Mouse (Mus musculus): ENCODE data around the gene Pigo.
A peak's percentile ranks its signal among the peaks of the same experiment; 100 is the strongest.

Pigo gene

DNA sequence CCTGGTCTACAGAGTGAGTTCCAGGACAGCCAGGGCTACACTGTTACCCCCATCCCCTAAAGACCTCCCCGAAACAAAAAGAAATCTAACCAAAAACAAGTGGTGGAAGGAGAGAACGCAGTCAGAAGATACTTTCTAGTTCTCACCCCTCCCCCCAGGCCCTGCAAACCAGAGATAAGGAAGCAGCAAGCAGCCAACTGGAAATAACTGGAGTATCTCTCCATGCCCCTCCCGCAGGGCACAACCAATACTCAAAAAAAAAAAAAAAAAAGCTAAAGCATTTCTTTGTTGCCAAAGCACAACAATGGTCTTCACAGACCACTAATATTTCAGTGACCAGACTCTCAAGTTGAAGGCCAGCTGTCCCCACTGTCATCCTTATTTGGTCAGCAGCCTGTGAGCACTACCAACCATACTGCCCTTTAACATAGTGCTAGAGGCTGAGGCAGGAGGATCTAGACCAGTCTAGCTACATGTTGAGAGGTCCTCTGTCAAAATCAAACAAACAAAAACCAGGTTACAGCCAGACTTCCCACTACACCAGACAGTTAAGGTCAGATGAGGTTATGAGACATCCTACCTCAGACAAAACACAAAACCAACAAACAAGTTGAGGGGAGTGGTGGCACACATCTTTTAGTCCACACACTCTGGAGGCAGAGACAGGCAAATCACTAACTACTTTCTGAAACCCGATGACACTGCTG lies 12.4 kb upstream of the Pigo start:
- DNase-seq (ENCODE audit: low read depth, low spot score), result no peak

DNA sequence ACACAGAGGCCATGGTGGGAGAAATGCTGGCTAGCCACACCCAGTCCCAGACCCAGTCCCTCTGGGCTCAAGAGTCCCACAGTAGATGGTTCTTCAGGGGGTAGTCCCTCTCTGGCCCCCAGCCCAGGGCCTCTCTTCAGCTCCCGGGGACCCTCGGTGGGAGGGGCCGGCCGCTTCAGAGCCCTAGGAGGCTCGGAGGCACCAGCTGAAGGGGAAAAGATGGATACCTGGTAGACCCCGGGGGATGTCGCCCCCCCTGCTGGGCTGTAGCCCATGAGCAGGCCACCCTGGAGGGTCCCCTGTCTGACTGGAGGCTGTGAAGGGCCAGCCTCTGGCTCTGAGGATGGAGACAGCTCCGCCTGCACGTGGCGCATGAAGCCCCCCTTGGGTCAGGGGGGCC lies 10.7 kb upstream of the Pigo start:
- no peak for DNase-seq (ENCODE audit: low read depth, low spot score)

DNA sequence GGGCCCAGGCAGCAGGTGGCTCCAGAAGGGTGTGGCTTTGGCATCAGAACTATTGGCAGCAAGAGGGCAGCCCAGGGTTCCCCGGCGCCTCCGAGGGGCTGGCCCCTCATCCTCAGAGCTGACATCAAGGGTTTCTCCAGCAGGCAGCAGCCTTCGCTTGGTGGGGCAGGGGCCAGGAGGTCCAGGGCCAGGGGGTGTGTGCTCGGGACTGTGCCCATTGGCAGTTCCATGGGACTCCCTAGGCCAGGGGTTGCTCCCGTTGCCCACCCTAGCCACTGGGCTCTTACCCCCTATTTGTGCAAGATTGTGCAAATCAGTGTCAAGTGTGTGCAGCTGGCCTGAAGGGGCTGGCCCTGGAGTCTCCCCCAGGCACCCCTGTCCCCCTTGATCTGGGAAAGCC lies 10.2 kb upstream of the Pigo start:
- DNase-seq (ENCODE audit: low read depth, low spot score), result no peak

DNA sequence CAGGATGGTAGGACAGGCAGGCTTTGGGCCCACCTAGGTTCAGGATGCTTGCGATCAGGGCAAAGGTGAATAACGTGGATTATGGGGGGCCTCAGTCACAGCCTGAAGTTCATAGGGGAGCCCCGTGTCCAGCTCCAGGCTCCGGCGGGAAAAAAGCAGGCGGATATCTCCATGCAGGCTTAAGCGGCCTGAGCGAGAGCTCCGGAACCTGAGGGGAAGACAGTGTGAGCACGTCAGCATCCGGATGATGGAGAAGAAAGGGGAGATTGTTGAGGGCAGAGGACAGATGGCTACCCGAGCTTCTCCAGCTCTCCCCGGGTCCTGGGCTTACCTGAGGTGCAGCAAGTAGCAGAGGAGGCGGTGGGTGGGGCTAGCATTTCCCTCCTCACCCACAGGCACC lies 7.9 kb upstream of the Pigo start:
- no peak for DNase-seq (ENCODE audit: low read depth, low spot score)

DNA sequence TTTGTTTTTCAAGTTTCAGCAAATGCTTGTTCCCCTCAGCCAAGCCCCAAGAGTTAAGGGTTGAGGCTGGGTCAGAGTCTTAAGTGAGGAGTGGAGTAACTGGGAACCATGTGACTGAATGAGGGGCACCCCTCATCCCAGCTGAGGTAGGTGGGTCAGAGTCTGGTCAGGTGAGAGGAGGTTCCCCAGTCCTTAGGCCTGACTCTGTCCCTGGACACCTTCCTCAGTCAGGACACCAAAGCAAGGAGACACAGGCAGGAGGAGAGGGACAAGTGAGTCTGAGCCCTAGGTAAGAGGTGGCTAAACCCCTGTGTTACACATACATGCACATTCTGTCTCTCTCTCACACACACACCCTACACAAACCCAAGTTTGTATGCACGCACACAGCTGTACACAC lies 6.9 kb upstream of the Pigo start:
- no peak for DNase-seq (ENCODE audit: low read depth, low spot score)

DNA sequence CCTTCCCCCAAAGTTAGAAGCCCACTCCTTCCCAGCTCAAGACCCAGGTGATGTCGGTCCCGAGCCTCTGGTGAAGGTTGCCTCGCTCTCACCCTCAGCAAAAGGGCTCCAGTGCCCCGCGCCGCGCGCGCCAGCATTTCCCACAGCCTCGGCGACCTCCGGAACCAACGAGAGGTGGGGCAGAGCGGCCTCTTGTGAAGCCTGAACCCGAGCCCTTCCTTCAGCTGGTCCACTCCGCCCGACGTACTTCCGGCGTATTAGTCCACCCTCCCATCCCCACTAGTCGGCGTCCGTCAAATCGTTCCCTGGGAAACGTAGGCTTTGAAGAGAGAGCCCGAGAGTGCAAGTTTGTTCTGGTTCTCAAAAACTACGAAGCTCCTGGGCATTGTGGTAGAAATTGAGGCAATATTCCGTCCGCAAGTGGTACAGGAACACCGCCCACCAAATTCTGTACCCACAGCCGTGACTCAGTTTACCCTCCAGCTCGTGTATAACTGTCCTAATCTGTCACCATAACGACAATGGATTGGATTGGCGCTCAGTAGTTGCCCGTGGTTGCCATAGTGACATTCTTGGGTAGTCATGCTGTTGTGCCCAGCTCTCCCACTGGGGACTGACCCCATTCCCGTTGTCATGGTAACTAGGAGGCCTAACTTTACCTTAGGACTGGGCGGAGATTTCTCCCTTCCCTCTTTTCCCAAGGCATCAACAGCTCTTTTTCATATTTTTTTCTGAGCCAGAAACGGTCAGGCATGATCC lies 5.8 kb upstream of the Pigo start, which contains the start of gene Stoml2:
Stoml2 (minus strand) TSS at position 474 of the 759 bp plus-strand sequence.
- peak; percentile 92 for DNase-seq (ENCODE audit: low read depth, low spot score)

DNA sequence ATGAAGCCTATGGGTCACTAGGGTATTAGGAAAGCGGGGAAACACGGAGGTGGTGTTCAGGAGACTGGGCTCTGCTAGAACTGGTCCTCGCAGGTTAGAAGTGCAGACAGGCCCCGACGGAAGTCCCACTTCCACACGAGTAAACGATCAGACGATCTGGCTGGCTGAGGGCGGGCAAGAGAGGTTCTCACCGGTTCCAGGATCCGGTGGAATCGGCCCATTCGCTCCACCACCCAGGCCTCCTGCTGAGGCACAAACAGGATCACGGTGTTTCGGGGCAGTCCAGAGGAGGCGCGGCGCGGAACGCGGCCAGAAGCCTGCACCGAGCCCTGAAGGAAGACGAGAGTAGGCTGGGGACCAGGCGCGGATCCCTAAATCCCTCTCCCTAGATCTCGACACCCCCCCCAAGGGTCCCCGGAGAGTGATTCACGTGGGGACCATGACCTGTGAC lies 5.2 kb upstream of the Pigo start:
- no peak for DNase-seq (ENCODE audit: low read depth, low spot score)

DNA sequence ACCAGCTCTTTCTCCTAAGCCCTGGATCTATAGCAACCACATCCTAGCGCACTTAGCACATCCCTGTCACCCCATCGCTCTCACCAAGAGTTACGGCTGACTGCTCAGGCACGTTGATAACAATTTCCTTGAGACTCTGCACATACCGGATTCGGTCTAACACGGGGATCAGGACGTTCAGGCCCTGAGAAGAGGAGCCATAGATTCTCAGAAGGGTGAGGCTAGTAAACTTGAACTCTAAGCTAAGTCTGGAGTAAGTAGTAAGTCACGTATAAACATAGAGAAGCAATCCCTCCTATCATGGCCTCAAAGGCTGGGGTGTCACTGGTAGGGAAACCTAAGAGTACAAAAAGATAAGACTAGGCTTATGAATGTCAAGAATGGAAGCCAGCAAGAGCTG lies 4.7 kb upstream of the Pigo start:
- no peak for DNase-seq (ENCODE audit: low read depth, low spot score)

DNA sequence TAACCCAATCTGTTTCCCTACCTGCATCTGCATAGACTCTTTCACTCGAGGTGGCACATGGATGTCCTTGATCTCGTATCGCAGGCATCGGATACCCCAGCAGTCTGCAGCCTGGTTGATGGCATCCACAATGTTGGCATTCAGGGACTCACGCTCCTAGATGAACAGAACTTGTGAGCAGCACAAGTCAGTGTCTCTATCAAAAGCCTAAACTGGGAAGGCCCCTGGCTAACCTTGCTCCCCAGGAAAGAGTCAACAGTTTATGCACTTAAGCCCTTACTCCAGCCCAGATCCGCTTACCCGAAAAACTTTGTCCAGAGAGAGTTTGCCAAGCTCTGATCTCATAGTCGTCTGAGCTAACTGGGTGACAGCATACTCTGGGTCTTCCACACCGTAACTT lies 4.1 kb upstream of the Pigo start:
- DNase-seq (ENCODE audit: low read depth, low spot score), result no peak

DNA sequence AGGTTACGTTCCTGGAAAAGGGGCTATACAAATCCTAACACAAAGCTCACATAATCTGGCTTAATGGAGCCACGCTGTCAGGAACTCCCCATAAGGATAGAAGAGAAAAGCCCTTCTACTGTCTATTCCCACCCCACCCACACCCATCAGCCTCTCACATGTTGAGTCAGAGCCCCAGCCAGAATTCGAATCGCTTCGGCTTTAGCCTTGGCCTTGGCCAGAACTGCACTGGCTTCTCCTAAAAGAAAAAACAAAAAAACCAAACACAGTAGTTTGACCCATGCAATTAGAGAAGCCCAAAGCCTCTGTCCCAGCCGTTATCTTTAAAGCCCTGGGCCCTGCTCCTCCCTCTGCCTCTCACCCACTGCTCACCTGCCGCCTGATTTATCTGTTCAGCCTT lies 3.5 kb upstream of the Pigo start:
- no peak for DNase-seq (ENCODE audit: low read depth, low spot score)

DNA sequence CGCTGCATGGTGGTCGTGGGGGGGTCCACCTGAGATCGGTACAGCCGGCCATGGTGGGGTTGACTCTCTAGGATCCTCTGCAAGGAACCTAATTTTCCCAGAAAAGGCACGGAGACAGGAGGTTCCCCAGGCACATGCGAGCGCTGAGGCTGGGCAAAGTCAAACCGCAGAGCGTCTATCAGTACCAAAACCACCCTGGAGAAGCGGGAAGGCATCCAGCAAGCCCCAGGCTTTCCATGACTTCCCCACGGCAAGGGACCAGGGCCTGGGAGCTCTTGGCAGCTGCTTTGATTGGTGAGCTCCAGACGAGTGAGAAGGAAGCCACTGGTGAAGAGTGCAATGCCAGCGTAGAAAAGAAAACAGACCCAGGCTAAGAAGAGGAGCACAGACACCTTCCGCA lies 946 bp downstream of the Pigo start:
- no peak for DNase-seq (ENCODE audit: low read depth, low spot score)

DNA sequence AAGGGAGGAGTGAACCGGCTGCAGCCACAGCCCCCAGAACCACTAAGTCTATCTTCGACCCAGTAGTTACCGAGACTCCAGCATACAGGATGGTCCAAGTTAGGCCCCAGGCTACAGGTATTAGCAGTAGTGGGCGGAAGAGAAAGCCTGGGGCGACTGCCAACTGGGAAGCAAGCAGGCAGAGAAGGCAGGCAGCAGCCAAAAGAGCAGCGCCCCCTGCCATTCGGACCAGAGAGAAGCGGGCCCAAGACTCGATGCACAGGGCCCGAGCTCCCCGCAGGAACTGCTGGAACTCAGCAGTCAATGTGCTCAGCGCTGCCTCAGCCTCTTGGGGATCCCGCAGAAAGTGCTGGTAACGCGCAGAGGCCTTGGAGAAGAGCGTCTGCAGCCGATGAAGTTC lies 4.3 kb downstream of the Pigo start:
- DNase-seq (ENCODE audit: low read depth, low spot score), result no peak

DNA sequence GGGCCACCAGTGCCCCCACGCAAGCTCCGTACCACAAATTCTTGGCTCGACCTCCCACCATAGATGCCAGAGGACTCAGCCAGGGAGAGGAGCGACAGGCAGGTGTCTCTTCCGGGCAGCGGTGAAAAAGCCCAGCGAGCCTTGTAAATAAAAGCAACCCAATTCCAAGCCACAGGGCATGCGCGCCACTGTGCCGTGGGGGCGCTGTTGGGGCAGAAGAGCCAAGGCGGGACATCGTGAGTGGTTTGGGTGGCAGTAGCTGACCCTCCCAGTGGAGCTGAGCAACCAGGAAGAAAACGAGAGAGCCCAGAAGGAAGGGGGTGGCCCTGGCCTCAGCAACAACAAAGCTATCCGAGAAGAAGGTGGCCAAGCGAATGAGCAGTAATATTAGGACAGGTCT lies 4.7 kb downstream of the Pigo start:
- DNase-seq (ENCODE audit: low read depth, low spot score), result no peak

DNA sequence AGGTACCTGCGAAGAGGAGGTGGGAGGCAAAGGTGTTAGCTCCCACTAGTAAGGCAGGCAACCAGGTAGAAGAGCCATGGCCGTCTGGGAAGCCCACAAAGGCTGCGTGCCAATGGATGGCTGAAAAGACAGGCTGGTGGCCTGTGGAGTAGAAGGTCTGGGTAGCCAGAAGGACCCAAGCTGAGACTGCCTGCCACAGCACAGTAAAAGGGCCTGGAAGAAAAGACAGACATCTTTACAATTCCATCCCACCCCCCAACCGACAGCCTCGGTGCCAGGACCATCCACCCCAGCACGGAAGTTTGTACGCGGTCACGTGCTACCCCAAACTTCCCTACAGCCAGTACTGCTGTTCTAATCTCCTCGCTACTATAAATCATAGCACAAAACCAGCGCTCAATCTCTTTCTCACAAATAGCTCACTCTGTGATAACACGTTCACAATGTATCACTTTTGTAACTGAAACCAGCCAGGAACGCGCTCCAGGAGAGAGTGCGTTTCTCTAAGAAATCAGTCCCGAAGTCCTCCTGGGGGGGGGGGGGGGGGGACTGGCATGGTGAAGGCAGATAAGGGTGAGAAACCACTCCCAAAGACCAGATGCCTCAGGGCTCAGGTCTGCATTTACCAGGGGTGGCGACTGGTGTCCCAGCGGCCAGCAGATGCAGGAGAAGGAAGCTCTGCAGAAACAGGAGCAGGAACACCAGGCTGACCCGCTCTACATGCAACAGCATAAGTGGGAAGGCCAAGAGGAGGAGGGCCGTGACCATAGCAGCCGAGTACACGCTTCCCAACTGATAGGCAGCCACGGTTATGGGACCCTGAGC lies 5.8 kb downstream of the Pigo start:
- DNase-seq (ENCODE audit: low read depth, low spot score), result no peak

DNA sequence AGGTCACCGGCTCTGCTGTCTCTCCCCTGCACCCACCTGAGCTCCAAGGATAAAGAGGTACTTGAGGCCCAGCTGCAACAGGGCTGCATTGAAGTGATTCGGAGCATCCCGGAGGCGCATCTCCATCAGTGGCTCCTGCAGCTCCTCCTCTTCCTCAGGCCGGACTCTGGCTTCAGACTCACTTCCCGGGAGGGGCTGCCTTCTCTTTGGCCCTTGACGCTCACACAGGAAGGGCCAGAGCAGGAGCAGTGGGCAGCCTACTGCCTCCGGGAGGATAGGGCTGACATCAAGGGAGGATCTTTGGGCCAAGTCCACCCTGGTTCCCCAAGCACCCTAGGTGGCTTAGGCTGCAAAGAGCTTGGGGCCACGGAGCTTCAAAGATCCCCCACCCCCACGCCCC lies 6.4 kb downstream of the Pigo start:
- DNase-seq (ENCODE audit: low read depth, low spot score), result no peak

DNA sequence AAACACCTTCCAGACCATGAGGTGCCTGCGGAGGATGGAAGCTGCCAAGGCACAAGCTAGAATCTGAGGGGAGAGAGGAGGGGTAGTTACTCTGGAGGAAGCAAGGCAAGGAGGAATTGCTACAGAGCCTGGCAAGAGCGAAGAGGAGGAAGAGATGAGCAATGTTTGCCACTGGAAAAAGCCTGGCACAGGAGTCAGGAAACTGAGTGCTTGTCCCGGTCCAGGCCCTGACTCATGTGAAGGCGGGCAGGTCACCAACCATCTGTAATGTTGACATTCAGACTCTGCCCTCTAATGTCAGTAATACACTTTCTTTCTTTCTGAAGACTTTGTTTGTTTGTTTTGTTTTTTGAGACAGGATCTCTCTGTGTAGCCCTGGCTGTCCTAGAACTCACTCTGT lies 7.5 kb downstream of the Pigo start:
- DNase-seq (ENCODE audit: low read depth, low spot score), result no peak

DNA sequence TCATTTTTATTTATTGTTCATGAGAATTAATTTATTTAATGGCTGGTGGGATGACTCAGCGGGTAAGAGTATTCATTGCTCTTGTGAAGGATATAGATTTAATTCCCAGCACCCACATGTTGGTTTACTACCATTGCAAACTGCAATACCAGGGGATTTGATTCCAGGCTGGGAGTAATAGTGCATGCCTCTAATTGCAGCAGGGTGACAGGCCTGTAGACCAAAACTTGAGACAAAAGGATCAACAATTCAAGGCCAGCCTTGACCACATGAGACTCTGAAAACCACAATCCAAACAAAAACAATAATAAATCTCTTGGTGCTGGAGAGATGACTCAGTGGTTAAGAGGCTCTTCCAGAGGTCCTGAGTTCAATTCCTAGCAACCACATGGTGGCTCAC lies 13.5 kb downstream of the Pigo start:
- no peak for DNase-seq (ENCODE audit: low read depth, low spot score)

DNA sequence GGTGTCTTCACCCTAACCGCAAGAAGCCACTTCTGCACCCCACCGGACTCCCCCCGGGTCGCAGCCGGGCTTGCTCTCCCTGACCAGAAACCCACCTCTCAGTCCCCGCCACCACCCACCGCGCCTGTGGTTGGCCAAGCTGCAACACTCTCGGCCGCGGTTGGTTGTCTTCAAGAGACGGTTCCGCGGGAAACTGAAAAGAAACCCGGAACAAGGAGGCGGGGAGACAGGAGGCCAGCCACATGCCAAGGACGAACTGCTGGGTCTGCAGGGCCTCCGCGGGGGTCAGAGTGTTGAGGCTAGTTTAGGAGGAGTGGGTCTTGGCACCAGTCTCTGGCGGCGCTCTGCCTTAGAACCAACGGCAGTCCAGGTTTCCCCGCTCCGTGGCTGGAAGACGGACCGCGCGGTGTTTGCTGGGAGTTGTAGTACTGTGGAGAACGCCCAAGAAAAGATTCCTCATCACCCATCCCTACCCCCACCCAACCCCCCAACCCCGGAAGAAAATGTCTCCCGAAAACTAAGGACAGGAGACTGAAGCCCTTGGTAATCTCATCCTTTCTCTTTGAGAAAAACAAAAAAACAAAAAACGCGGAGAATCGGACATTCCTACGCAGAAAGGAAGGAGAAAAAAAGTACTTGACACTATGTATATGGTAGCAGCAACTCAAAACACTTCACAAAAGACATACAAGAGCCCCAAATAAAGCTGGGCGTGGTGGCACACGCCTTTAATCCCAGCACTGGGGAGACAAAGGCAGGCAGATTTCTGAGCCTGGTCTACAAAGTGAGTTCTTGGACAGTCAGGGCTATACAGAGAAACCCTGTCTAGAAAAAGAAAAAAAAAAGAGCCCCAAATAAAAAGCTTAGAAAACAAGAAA lies 15.2 kb downstream of the Pigo start, which contains the start of gene Fancg:
Fancg (minus strand) TSS at position 346 of the 878 bp plus-strand sequence.
- DNase-seq (ENCODE audit: low read depth, low spot score), result no peak

DNA sequence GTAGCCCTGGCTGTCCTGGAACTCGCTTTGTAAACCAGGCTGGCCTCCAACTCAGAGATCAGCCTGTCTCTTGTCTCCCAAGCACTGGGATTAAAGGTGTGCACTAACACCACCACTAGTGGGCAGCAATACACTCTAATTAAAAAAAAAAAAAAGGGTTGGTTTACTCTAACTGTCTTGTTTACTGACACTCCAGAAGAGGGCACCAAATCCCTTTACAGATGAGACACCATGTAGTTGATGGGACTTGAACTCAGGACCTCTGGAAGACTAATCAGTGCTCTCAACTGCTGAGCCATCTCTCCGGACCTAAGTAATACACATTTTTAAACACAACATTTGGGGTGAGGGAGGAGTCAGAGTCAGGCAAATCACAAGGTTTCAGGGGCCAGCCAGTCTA lies 19.9 kb downstream of the Pigo start:
- DNase-seq (ENCODE audit: low read depth, low spot score), result no peak

DNA sequence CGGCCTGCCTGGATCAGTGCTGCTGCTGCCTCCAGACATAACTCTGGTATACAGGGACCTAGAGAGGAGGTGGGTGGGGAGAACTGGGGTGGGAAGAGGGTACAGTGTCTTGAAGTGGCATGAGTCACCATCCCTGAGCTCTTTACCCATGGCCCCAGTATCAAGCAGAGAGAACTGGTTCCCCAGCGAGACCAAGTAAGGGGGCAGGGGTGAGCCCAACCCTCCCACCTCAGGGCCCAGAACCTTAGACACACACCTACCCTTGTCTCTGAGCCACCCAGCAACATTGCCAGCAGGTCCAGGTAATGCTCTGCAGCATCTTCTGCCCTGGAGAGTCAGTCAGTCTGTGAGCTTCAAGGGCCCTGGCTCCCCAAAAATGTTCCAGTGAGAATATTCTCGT lies 20.7 kb downstream of the Pigo start:
- DNase-seq (ENCODE audit: low read depth, low spot score), result no peak

DNA sequence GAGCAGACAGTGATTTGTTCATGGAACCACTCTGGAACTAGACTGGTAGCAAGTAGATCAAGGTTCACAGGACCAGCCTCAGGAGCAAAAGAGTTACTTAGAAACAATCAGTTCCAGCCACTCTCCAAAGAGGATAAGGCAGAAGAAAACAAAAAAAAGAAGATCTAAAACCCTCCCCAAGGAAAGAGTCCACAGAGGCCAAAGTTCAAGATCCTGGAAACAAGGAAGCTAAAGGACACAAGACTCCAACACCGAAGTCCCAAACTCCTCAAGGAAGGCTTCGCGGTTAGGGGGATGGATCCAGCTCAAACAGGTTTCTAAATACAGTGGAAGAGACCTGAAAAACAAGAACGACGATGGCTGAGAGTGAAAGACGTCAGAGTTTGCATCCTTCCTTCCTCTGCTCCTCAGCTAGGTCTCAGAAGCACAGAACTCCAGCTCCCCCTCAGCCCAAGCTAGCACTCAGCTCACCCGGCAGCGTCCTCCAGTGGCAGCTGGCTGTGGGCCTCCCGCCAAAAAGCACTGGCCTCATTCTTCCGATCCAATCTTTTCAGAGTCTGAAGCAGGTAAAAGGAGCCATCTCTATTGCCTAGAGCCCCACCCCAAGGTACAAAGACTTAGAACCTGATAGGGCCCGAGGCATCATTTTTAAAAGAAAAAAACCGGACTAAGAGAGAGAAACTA lies 22.7 kb downstream of the Pigo start:
- no peak for DNase-seq (ENCODE audit: low read depth, low spot score)

Data from retina, adult 2 months (tissue).